In genomic region chr14:102994662-102995561, GRCm38 (mm10) we compare ENCODE assay signal across 8 mouse cellular contexts. TPM values are rescaled to one million over a fixed set of nuclear protein-coding genes. Genes with fewer than 3 reads are reported as not detected.
DNase-seq lines count a peak whose midpoint lies in the region; ATAC-seq and TF ChIP-seq lines count a peak whose summit lies in the region.

No protein-coding gene starts in this region.

- no peak overlapping the region for H3K27ac ChIP-seq in midbrain, postnatal 0 days (ENCODE audit: low read depth, low read length)

- ATAC-seq in midbrain, postnatal 0 days (ENCODE audit: low FRiP score), result peak; percentile 80

- 19% methylated on average over 6 of the region's 6 CpGs for WGBS in midbrain, postnatal 0 days

- H3K36me3 ChIP-seq in midbrain, postnatal 0 days (ENCODE audit: insufficient read depth, low read length), result no peaks in the 10 kb centered on the region

- H3K4me2 ChIP-seq in midbrain, postnatal 0 days (ENCODE audit: low read depth, low read length, poor library complexity, severe bottlenecking), result no peak overlapping the region

- TF ChIP-seq CTCF in midbrain, postnatal 0 days (IDR thresholded peaks at IDR 0.05), result peak; percentile 97

- no peaks in the 10 kb centered on the region for H3K9me3 ChIP-seq in midbrain, postnatal 0 days (ENCODE audit: low read length)

- H3K4me3 ChIP-seq in midbrain, postnatal 0 days (ENCODE audit: low read depth, low read length), result no peak overlapping the region

- intact Hi-C loops in left cerebral cortex, postnatal 4 days (cut with DNase I), result no loop called here

- no peak overlapping the region for H3K9ac ChIP-seq in midbrain, postnatal 0 days (replicated peaks; ENCODE audit: low read length, poor library complexity, severe bottlenecking)

- no peaks in the 10 kb centered on the region for H3K27me3 ChIP-seq in midbrain, postnatal 0 days (ENCODE audit: insufficient read depth, low read length)

- H3K4me1 ChIP-seq in midbrain, postnatal 0 days (ENCODE audit: insufficient read depth, low read length), result no peaks in the 10 kb centered on the region

- peak; percentile 83 for DNase-seq in 416B (ENCODE audit: low read depth)
- DNase-seq in adrenal gland, adult 18-20 months (ENCODE audit: low spot score in 2 of 2), result peak; percentile 75 to 78
- peak; percentile 90 for DNase-seq in embryo, embryonic 11 days
- DNase-seq in gastrocnemius, postnatal 4 days (ENCODE audit: low spot score in 2 of 2), result peak; percentile 42 to 71
- DNase-seq in kidney, adult 18-20 months, result peak; percentile 82
- DNase-seq in left cerebral cortex, postnatal 4 days, result peak; percentile 74
- peak; percentile 86 for DNase-seq in midbrain, postnatal 0 days (ENCODE audit: low spot score)
- DNase-seq in spleen, postnatal 36 days (ENCODE audit: low spot score in 2 of 2), result peak; percentile 36 to 53

RNA-seq across cellular contexts. Expression of gene Kctd12, which starts 12.5 kb away (rescaled TPM):
- 10 to 100 TPM; 26.4 to 30.4 TPM for total RNA-seq in adrenal gland, adult 18-20 months (2021)
- 10 to 100 TPM; 67.3 to 69.7 TPM for total RNA-seq in gastrocnemius, postnatal 4 days (2021)
- 10 to 100 TPM; 82.4 to 86.7 TPM for total RNA-seq in left cerebral cortex, postnatal 4 days (2021)
- total RNA-seq in midbrain, postnatal 0 days (2014; rRNA removed), result 125 and 145 TPM in 2 replicates
- 11.4 and 13.0 TPM in 2 replicates for polyA plus RNA-seq in midbrain, postnatal 0 days (2015; fragmentation: Nextera tagmentation; extraction: Ambion mirVana)

RNA-seq across cellular contexts. Expression of gene Acod1, which starts 51.9 kb away (rescaled TPM):
- not detected for total RNA-seq in adrenal gland, adult 18-20 months (2021)
- total RNA-seq in gastrocnemius, postnatal 4 days (2021), result not detected
- not detected for total RNA-seq in left cerebral cortex, postnatal 4 days (2021)
- total RNA-seq in midbrain, postnatal 0 days (2014; rRNA removed), result not detected in 2 replicates
- polyA plus RNA-seq in midbrain, postnatal 0 days (2015; fragmentation: Nextera tagmentation; extraction: Ambion mirVana), result not detected in 2 replicates
